Mouse (Mus musculus) stomach, postnatal 0 days (tissue): ENCODE data around the gene Mfrp.

Experiments
- CTCF ChIP-seq: IDR thresholded peaks from 2 replicates; pipeline ENCODE4 v1.5.1; 2016; ENCODE audit warnings: antibody characterized with exemption, low read depth, mild to moderate bottlenecking, moderate library complexity
- EP300 ChIP-seq: optimal IDR thresholded peaks from 2 replicates; pipeline ENCODE3; 2016; ENCODE audit warnings: antibody characterized with exemption

- TF ChIP-seq EP300 = no peak
- no peak for TF ChIP-seq CTCF
Measured at GRCm38 (mm10) chr9:44129633-44130032, 28.1 kb downstream of the Mfrp start.
